Mouse (Mus musculus) heart, adult 2 months (tissue): ENCODE measurements at regions not wholly inside any gene's neighbourhood (a gene's known extent, or its start where the extent isn't known, plus 50 kb on each side); places are given as distances from the start of the nearest gene placed in this dataset.

Source experiments
- CTCF ChIP-seq: fragments of 200-600 bp; IDR thresholded peaks from 2 replicates; pipeline ENCODE4 v1.8.1; 2022; ENCODE audit warnings: antibody characterized with exemption, mild to moderate bottlenecking, moderate library complexity
- EP300 ChIP-seq: fragments of 200-500 bp; IDR thresholded peaks from 2 replicates; pipeline ENCODE4 v1.6.1; 2011; ENCODE audit warnings: low read depth, low read length, control low read depth; ENCODE audit not compliant: insufficient read depth
- POLR2A ChIP-seq: fragments of 200-500 bp; IDR thresholded peaks from 2 replicates; pipeline ENCODE4 v1.6.1; 2011; ENCODE audit warnings: mild to moderate bottlenecking, low read depth, low read length, control low read depth; ENCODE audit not compliant: insufficient read depth

DNA sequence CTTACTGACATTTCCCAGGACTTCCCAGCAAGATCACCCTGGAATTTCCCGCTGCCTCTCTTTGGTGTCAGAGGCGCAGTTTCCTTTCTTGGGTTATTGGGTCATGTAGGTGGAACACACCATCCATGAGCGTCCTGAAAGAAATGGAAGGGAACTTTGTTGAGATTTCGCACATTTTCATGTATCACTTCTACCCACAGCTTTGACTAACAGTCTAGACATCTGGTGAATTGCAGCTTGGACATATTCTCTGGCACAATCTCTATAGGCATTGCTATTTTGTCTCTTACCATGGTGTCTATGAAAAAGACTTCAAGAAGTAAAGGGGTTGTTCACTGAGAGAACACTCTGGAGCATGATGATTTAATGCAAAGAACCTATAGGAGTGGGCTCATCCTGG, 86.7 kb upstream of the Zfp827 start:
- TF ChIP-seq CTCF = no peak
- no peak for TF ChIP-seq POLR2A
- TF ChIP-seq EP300 = no peak
